Mouse (Mus musculus): ENCODE results near the gene Pde2a. TPM values are rescaled to one million over a fixed set of nuclear protein-coding genes. Genes with fewer than 3 reads are reported as not detected.

Pde2a gene
- polyA plus RNA-seq, 1 experiment from 2014 or later, result 16.4 TPM

DNA sequence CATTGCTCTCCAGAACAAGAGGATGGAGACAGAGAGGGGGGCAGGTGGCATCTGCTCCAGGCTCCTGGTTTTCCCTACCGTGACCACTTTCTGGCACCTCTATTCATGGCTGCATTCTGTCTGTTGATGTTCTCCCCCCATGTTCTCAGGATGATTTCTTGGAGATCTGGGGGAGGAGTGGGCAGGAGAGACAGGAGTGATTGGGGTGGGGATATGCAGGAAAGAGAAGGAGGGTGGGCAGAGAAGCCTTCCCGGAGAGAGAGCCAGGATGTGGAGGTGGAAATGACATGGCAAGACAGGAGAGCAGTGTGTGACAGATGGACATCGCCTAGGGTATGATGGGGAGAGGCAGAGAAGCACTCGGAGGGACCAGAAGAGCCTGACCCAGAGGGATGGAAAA is 55.0 kb downstream of the Pde2a start:
- Histone ChIP-seq H3K4me3 (ENCODE audit: low read depth, low read length) (no peak overlapping the region), H3K4me1 (replicated peaks; ENCODE audit: control insufficient read depth, insufficient read depth, low read length) (peaks cover 4% of the 10 kb centered on the region; the same call in 1 of the 2 replicates), H3K9me3 (ENCODE audit: control insufficient read depth, low read length) (no peaks in the 10 kb centered on the region), H3K27ac (ENCODE audit: low read depth) (no peak overlapping the region), H3K27me3 (replicated peaks; ENCODE audit: control insufficient read depth, insufficient read depth, low read length) (no peaks in the 10 kb centered on the region), H3K36me3 (ENCODE audit: control insufficient read depth, insufficient read depth, low read length) (no peaks in the 10 kb centered on the region), H3K9ac (ENCODE audit: low read length) (no peak overlapping the region), H3K4me2 (ENCODE audit: low read length) (no peak overlapping the region)
- DNase-seq (ENCODE audit: low spot score) (no peak), ATAC-seq (replicated peaks; ENCODE audit: low FRiP score, low TSS enrichment, low read depth) (no peak)
- WGBS, result 63% methylated on average over 4 of the region's 4 CpGs

DNA sequence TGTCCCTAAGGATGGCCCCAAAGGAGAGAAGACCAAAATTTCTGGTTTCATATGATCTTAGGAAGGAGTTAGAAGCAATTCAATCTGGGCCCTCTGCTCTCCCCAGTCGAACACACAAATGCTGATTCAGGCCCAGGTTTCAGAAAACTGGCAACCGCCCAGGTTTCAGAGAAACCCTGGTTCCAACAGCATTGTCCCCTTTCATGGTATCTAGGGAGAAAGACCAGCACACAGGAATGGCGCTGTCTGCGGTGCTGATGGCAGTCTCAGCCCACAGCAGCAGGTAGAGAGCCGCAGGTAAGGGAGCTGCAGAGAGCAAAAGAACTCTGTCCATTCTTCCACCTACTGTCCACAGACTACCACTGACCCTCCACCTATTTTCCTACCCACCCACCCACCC is 55.7 kb downstream of the Pde2a start:
- DNase-seq (ENCODE audit: low spot score), result no peak
- no peaks in the 10 kb centered on the region for H3K36me3 ChIP-seq (ENCODE audit: control insufficient read depth, insufficient read depth, low read length)
- no peak overlapping the region for H3K27ac ChIP-seq (ENCODE audit: low read depth)
- no peak for ATAC-seq (replicated peaks; ENCODE audit: low FRiP score, low TSS enrichment, low read depth)
- no peak overlapping the region for H3K4me2 ChIP-seq (ENCODE audit: low read length)
- H3K27me3 ChIP-seq (replicated peaks; ENCODE audit: control insufficient read depth, insufficient read depth, low read length), result no peaks in the 10 kb centered on the region
- H3K4me3 ChIP-seq (ENCODE audit: low read depth, low read length), result no peak overlapping the region
- H3K9me3 ChIP-seq (ENCODE audit: control insufficient read depth, low read length), result no peaks in the 10 kb centered on the region
- H3K4me1 ChIP-seq (replicated peaks; ENCODE audit: control insufficient read depth, insufficient read depth, low read length), result peaks cover 4% of the 10 kb centered on the region; the same call in 1 of the 2 replicates
- no peak overlapping the region for H3K9ac ChIP-seq (ENCODE audit: low read length)
- WGBS, result 38% methylated on average over 5 of the region's 5 CpGs

DNA sequence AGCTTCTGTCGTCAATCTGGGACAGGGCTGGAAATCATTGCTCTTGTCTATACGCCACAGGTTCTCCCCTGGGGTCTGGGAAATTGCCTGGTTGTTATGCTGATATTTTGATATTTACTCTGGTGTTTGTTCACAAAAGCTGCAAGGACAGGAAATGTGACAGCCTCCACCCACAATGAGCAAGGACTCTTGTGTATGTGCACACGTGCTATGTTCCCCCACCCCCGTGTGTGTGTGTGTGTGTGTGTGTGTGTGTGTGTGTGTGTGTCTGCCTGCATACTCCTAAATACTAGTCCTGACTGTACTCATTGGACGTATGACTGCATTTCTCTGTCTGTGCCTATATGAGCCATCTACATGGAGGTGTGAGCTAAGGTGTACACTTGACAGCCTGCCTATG is 56.6 kb downstream of the Pde2a start:
- Histone ChIP-seq H3K27me3 (replicated peaks; ENCODE audit: control insufficient read depth, insufficient read depth, low read length) (no peaks in the 10 kb centered on the region), H3K4me2 (ENCODE audit: low read length) (no peak overlapping the region), H3K4me3 (ENCODE audit: low read depth, low read length) (no peak overlapping the region), H3K27ac (ENCODE audit: low read depth) (no peak overlapping the region), H3K9me3 (ENCODE audit: control insufficient read depth, low read length) (no peaks in the 10 kb centered on the region), H3K36me3 (ENCODE audit: control insufficient read depth, insufficient read depth, low read length) (no peaks in the 10 kb centered on the region), H3K9ac (ENCODE audit: low read length) (no peak overlapping the region), H3K4me1 (replicated peaks; ENCODE audit: control insufficient read depth, insufficient read depth, low read length) (peaks cover 2% of the 10 kb centered on the region; the same call in 1 of the 2 replicates)
- DNase-seq (ENCODE audit: low spot score) (no peak), ATAC-seq (replicated peaks; ENCODE audit: low FRiP score, low TSS enrichment, low read depth) (no peak)
- 75% methylated on average over 5 of the region's 5 CpGs for WGBS

DNA sequence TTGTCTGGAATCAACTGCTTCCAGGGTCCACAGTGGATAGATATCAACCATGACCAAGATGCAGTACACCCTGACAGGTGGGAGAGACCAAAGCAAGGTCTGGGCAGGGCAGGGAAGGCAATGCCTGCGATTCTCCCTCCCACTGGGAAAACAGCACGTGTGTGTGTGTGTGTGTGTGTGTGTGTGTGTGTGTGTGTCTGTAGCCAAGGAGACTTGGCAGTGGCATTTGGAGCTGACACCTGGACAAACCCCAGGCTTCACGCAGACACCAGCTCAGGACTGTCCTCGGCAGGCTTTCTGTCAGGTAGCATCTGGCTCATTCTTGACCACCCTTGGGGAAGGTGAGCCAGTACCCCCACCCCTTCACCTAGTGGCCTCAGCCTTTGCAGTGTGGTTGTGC is 58.4 kb downstream of the Pde2a start:
- Histone ChIP-seq H3K9ac (ENCODE audit: low read length) (no peak overlapping the region), H3K27me3 (replicated peaks; ENCODE audit: control insufficient read depth, insufficient read depth, low read length) (no peaks in the 10 kb centered on the region), H3K27ac (ENCODE audit: low read depth) (no peak overlapping the region), H3K36me3 (ENCODE audit: control insufficient read depth, insufficient read depth, low read length) (no peaks in the 10 kb centered on the region), H3K9me3 (ENCODE audit: control insufficient read depth, low read length) (no peaks in the 10 kb centered on the region), H3K4me3 (ENCODE audit: low read depth, low read length) (no peak overlapping the region), H3K4me2 (ENCODE audit: low read length) (no peak overlapping the region), H3K4me1 (replicated peaks; ENCODE audit: control insufficient read depth, insufficient read depth, low read length) (no peaks in the 10 kb centered on the region)
- ATAC-seq (replicated peaks; ENCODE audit: low FRiP score, low TSS enrichment, low read depth) (no peak), DNase-seq (ENCODE audit: low spot score) (no peak)
- 62% methylated on average over 4 of the region's 4 CpGs for WGBS

DNA sequence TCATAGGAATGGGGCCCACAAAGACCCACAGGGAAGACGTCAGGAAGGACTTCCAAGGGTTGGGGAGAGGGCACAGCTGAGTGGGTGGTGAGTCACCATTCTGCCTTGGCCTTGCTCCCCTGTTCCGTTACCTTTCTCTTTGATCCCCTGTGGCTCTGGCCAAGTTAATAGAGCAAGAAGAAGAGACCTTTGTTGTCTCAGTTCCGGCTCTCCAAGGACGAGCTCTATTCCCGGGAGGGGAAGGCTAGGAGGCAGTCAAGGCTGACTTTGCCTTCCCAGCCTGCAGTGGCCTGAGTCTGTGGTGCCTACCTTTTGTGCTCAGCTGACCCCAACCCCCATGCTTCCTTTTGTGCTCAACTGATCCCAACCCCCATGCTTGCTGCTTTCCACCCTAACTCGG is 59.2 kb downstream of the Pde2a start:
- Histone ChIP-seq H3K4me1 (replicated peaks; ENCODE audit: control insufficient read depth, insufficient read depth, low read length) (no peaks in the 10 kb centered on the region), H3K4me3 (ENCODE audit: low read depth, low read length) (no peak overlapping the region), H3K9me3 (ENCODE audit: control insufficient read depth, low read length) (no peaks in the 10 kb centered on the region), H3K4me2 (ENCODE audit: low read length) (no peak overlapping the region), H3K27ac (ENCODE audit: low read depth) (no peak overlapping the region), H3K27me3 (replicated peaks; ENCODE audit: control insufficient read depth, insufficient read depth, low read length) (no peaks in the 10 kb centered on the region), H3K36me3 (ENCODE audit: control insufficient read depth, insufficient read depth, low read length) (no peaks in the 10 kb centered on the region), H3K9ac (ENCODE audit: low read length) (no peak overlapping the region)
- DNase-seq (ENCODE audit: low spot score) (no peak), ATAC-seq (replicated peaks; ENCODE audit: low FRiP score, low TSS enrichment, low read depth) (no peak)
- WGBS, result 82% methylated on average over 6 of the region's 6 CpGs

DNA sequence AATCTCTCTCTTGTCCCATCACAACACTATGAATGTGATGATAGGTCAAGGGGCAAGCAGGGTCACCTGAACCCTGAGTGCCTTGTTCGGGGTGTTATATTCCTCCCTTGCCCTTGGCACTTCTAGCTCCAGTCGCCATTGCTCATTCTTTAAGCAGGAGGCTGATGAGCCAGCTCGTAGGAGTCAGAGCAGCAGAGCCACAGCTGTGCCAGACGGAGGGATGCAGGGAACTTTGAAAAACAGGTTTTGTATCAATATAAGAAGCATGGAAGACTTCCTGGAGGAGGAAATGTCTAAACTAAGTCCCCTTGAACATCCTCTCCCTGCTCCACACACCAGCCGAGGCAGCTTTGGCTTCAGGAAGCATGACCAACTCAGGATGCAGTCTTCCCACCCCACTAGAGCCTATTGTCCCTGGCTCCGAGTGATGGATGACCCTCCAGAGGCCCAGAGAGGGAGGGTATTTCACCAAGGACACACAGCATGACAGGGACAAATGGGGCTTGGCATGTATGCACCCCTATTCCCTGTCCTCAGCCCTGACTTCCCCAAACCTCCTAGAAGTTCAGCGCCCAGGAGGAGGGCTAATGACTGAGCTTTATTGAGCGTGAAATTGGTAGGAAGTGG is 60.5 kb downstream of the Pde2a start:
- H3K36me3 ChIP-seq (ENCODE audit: control insufficient read depth, insufficient read depth, low read length), result no peaks in the 10 kb centered on the region
- no peak overlapping the region for H3K4me2 ChIP-seq (ENCODE audit: low read length)
- no peak overlapping the region for H3K27ac ChIP-seq (ENCODE audit: low read depth)
- H3K9ac ChIP-seq (ENCODE audit: low read length), result no peak overlapping the region
- DNase-seq (ENCODE audit: low spot score) (no peak), ATAC-seq (replicated peaks; ENCODE audit: low FRiP score, low TSS enrichment, low read depth) (no peak)
- H3K4me1 ChIP-seq (replicated peaks; ENCODE audit: control insufficient read depth, insufficient read depth, low read length), result no peaks in the 10 kb centered on the region
- no peak overlapping the region for H3K4me3 ChIP-seq (ENCODE audit: low read depth, low read length)
- WGBS, result 51% methylated on average over 8 of the region's 8 CpGs
- H3K27me3 ChIP-seq (replicated peaks; ENCODE audit: control insufficient read depth, insufficient read depth, low read length), result no peaks in the 10 kb centered on the region
- H3K9me3 ChIP-seq (ENCODE audit: control insufficient read depth, low read length), result no peaks in the 10 kb centered on the region

DNA sequence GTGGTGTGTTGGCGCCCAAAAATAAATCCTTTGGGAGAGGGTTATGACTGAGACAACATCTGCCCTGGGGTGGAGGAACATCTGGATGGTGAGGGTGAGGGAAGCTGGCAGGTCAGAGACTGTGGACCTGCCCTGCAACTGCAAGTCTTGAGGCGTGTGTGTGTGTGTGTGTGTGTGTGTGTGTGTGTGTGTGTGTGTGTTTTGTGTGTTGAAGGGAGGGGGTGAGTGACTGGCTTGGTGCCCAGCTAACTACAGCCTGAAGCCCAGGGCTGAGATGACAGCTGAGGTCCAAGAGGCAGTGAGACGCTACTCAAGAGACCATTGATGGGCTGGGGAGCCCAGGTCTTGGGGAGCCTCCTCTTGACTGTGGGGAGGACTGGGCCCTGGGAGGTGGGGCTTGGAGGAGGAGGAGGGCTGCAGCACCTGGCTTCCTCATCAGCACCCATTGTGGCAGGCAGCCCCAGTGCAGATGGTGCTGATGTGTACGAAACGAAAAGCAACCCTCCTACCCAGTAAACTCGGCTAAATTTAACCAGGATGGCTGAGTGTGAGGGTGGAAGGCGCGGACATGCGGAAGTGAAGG is 61.1 kb downstream of the Pde2a start:
- no peaks in the 10 kb centered on the region for H3K27me3 ChIP-seq (replicated peaks; ENCODE audit: control insufficient read depth, insufficient read depth, low read length)
- DNase-seq (ENCODE audit: low spot score), result no peak
- no peaks in the 10 kb centered on the region for H3K36me3 ChIP-seq (ENCODE audit: control insufficient read depth, insufficient read depth, low read length)
- no peaks in the 10 kb centered on the region for H3K4me1 ChIP-seq (replicated peaks; ENCODE audit: control insufficient read depth, insufficient read depth, low read length)
- no peak overlapping the region for H3K4me2 ChIP-seq (ENCODE audit: low read length)
- H3K9me3 ChIP-seq (ENCODE audit: control insufficient read depth, low read length), result no peaks in the 10 kb centered on the region
- H3K9ac ChIP-seq (ENCODE audit: low read length), result no peak overlapping the region
- no peak for ATAC-seq (replicated peaks; ENCODE audit: low FRiP score, low TSS enrichment, low read depth)
- whole genome bisulfite sequencing, result 71% methylated on average over 9 of the region's 9 CpGs
- H3K27ac ChIP-seq (ENCODE audit: low read depth), result no peak overlapping the region
- H3K4me3 ChIP-seq (ENCODE audit: low read depth, low read length), result no peak overlapping the region

DNA sequence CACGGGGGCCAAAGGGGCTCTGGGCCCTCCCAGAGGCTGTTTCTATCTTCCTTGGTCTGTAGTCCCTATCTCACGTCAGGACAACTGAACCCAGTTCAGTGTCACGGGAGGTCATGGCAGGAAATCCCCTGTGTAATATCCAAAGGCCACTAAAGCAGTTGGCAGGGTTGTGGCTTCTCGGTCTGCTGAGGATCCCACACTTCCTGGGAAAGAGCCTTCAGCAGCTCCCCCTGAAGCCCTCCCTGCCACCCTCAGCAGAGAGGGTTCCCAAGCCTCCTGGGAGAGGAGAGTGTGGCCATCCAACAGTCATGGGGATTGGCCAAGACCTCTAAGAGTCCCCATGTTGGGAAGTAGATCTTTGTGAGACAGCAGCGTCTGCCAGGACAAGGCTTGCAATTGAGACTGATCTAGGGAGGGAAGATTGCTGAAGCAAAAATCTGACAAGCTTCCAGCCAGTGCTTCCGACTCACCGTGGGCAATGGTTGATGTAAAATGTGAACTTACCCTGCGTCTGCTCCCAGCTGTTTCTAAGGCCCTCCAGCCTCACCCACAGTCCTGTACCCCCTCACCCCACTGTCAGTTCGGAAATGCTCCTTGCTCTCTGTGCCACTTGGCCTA is 62.1 kb downstream of the Pde2a start:
- ATAC-seq (replicated peaks; ENCODE audit: low FRiP score, low TSS enrichment, low read depth) (no peak), DNase-seq (ENCODE audit: low spot score) (no peak)
- Histone ChIP-seq H3K27me3 (replicated peaks; ENCODE audit: control insufficient read depth, insufficient read depth, low read length) (no peaks in the 10 kb centered on the region), H3K36me3 (ENCODE audit: control insufficient read depth, insufficient read depth, low read length) (no peaks in the 10 kb centered on the region), H3K27ac (ENCODE audit: low read depth) (no peak overlapping the region), H3K9me3 (ENCODE audit: control insufficient read depth, low read length) (no peaks in the 10 kb centered on the region), H3K9ac (ENCODE audit: low read length) (no peak overlapping the region), H3K4me2 (ENCODE audit: low read length) (no peak overlapping the region), H3K4me1 (replicated peaks; ENCODE audit: control insufficient read depth, insufficient read depth, low read length) (no peaks in the 10 kb centered on the region), H3K4me3 (ENCODE audit: low read depth, low read length) (no peak overlapping the region)
- WGBS, result 70% methylated on average over 9 of the region's 9 CpGs

DNA sequence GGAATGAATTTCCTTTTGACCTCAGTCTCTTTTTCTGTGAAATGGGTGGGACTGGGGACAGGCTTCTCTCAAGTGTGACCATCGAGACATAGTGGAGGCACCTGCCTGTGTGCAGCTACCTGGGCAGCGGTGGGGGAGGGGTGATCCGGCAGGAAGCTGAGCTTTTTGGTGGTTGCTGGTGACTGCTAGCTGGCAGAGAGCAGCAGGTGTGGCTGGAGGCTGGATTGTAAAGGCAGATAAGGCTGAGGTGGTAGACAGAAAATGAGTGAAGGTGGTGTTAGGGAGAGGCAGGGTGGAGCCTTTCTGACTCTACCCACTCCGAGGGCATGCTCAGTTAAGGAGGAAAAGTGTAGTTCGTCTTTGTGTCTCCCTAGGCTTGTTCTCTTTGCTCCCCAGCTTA is 65.6 kb downstream of the Pde2a start:
- no peak overlapping the region for H3K4me2 ChIP-seq (ENCODE audit: low read length)
- 0 out of 2 replicates have a peak, but pooled peaks cover 3% of the 10 kb centered on the region for H3K4me1 ChIP-seq (replicated peaks; ENCODE audit: control insufficient read depth, insufficient read depth, low read length)
- H3K4me3 ChIP-seq (ENCODE audit: low read depth, low read length), result no peak overlapping the region
- H3K36me3 ChIP-seq (ENCODE audit: control insufficient read depth, insufficient read depth, low read length), result no peaks in the 10 kb centered on the region
- no peak overlapping the region for H3K27ac ChIP-seq (ENCODE audit: low read depth)
- WGBS, result 65% methylated on average over 5 of the region's 5 CpGs
- DNase-seq (ENCODE audit: low spot score), result no peak
- ATAC-seq (replicated peaks; ENCODE audit: low FRiP score, low TSS enrichment, low read depth), result no peak
- H3K9me3 ChIP-seq (ENCODE audit: control insufficient read depth, low read length), result no peaks in the 10 kb centered on the region
- H3K27me3 ChIP-seq (replicated peaks; ENCODE audit: control insufficient read depth, insufficient read depth, low read length), result no peaks in the 10 kb centered on the region
- H3K9ac ChIP-seq (ENCODE audit: low read length), result no peak overlapping the region

All from intestine, embryonic 14.5 days (tissue).